11 mouse cellular contexts compared by ENCODE assay signal in genomic region chr6:124937493-124937892, GRCm38 (mm10). TPM values are rescaled to one million over a fixed set of nuclear protein-coding genes. Genes with fewer than 3 reads are reported as not detected.
"Had no signal": no experiment of that assay in that cellular context is flagged by ENCODE, and none has a peak within 500 bp of the region (broad histone marks: within the 10 kb centered on the region; RNA-seq: fewer than 3 reads in every experiment).

No protein-coding gene starts in this region.

- H3K27ac ChIP-seq: kidney, postnatal 0 days; limb, embryonic 13.5 days; liver, embryonic 14.5 days; midbrain, embryonic 13.5 days had no signal

- H3K4me3 ChIP-seq: limb, embryonic 13.5 days; midbrain, embryonic 13.5 days had no signal

- H3K27me3 ChIP-seq: limb, embryonic 13.5 days; midbrain, embryonic 13.5 days had no signal

- H3K4me2 ChIP-seq: limb, embryonic 13.5 days; lung, embryonic 14.5 days; midbrain, embryonic 13.5 days had no signal

- DNase-seq: kidney, adult 11 months; kidney, adult 9 months; kidney, postnatal 36 days; left cerebral cortex, postnatal 4 days; lung, embryonic 14.5 days; right cerebral cortex, postnatal 25 days; thymus, postnatal 4 days had no signal

- H3K9ac ChIP-seq: limb, embryonic 13.5 days; liver, embryonic 14.5 days; lung, embryonic 14.5 days; midbrain, embryonic 13.5 days had no signal

- H3K9me3 ChIP-seq: limb, embryonic 13.5 days; midbrain, embryonic 13.5 days had no signal

RNA-seq across cellular contexts. Expression of gene Cd4, which starts 49.5 kb away (rescaled TPM):
- polyA plus RNA-seq: lung, embryonic 14.5 days had no signal
